Mouse (Mus musculus) CH12.LX (cell line): Measurements from ENCODE around the gene Ttc33.

Experiments
- CTCF ChIP-seq, 2 experiments: IDR thresholded peaks in 1 of 2; conservative IDR thresholded peaks in 1 of 2; 2 replicates each; pipeline ENCODE4 v1.5.1; 2011 to 2012; ENCODE audit warnings: low read depth in 2 of 2, low read length in 2 of 2, improper control_type of control experiment in 1 of 2, inconsistent platforms in 1 of 2, mild to moderate bottlenecking in 1 of 2, moderate library complexity in 1 of 2
- ETS1 ChIP-seq: conservative IDR thresholded peaks from 2 replicates; pipeline ENCODE4 v1.6.1; 2012; ENCODE audit warnings: low read depth, mild to moderate bottlenecking, inconsistent platforms, low read length, improper control_type of control experiment, moderate library complexity
- GABPA ChIP-seq: IDR thresholded peaks from 2 replicates; pipeline ENCODE4 v1.6.1; 2012; ENCODE audit warnings: low read depth, low read length, improper control_type of control experiment, inconsistent platforms; ENCODE audit not compliant: insufficient replicate concordance
- MEF2A ChIP-seq: IDR thresholded peaks from 2 replicates; pipeline ENCODE4 v1.6.1; 2014; ENCODE audit warnings: low read depth, mild to moderate bottlenecking, inconsistent platforms, low read length, improper control_type of control experiment, borderline replicate concordance
- POLR2A ChIP-seq: IDR thresholded peaks from 2 replicates; pipeline ENCODE4 v1.6.1; 2011; ENCODE audit warnings: low read depth, mild to moderate bottlenecking, improper control_type of control experiment, low read length
- UBTF ChIP-seq: IDR thresholded peaks from 2 replicates; pipeline ENCODE4 v1.6.1; 2012; ENCODE audit warnings: low read depth, mild to moderate bottlenecking, inconsistent platforms, low read length, improper control_type of control experiment, moderate library complexity

DNA sequence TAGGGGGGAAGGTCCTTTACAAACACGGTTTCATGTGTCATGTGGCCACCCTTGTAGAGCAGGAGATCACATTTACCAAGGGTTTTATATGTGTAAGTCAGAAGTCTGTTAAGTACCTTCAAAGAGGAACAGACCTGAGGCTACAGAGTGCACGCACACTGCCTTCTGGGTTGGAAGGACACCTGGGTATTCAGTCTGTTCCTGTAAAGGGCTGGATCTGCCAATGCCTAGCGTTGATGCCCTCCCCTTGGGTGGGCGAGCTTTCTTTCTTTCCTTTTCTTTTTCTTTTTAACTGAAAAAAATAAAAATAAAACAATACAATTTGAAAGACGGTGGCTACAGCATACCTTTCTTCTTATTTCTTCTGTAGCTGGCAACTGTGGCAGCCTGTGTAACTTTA, 30.2 kb upstream of the Ttc33 start:
- no peak for TF ChIP-seq CTCF (conservative IDR thresholded peaks at IDR 0.05 in 1 of 2, IDR thresholded peaks at IDR 0.05 in 1 of 2; ENCODE audit: low read depth in 2 of 2, low read length in 2 of 2)
- no peak for TF ChIP-seq UBTF
- no peak for TF ChIP-seq MEF2A
- no peak for TF ChIP-seq GABPA
- no peak for TF ChIP-seq POLR2A
- TF ChIP-seq ETS1 = no peak
